10 mouse cellular contexts compared by ENCODE assay signal in genomic region chr6:38809396-38810120, GRCm38 (mm10).
DNase-seq lines count a peak whose midpoint lies in the region; ATAC-seq and TF ChIP-seq lines count a peak whose summit lies in the region.
"Had no signal": no experiment of that assay in that cellular context is flagged by ENCODE, and none has a peak within 500 bp of the region (broad histone marks: within the 10 kb centered on the region; RNA-seq: fewer than 3 reads in every experiment).

No protein-coding gene starts in this region.

- no peak overlapping the region for H3K27ac ChIP-seq in midbrain, embryonic 16.5 days (ENCODE audit: low read length)
- no peak overlapping the region for H3K27ac ChIP-seq in midbrain, embryonic 14.5 days (replicated peaks; ENCODE audit: low read depth, low read length)
- no peak overlapping the region for H3K27ac ChIP-seq in intestine, embryonic 16.5 days (ENCODE audit: low read length)
- H3K27ac ChIP-seq: embryonic facial prominence, embryonic 15.5 days; limb, embryonic 13.5 days; neural tube, embryonic 13.5 days had no signal

- H3K79me2 ChIP-seq in myocyte (ENCODE audit: control insufficient read depth, insufficient read depth) = peaks cover 29% of the 10 kb centered on the region

- peak; percentile 20; the same call in 1 of the 2 replicates for ATAC-seq in midbrain, embryonic 16.5 days
- no peak for ATAC-seq in midbrain, embryonic 14.5 days (ENCODE audit: low FRiP score, low TSS enrichment)
- ATAC-seq in activated CD4-positive, CD25-positive, alpha-beta regulatory T cell, adult 4 months = peak; percentile 48
- ATAC-seq in intestine, embryonic 16.5 days = peak; percentile 61; the same call in 1 of the 2 replicates

- no peak overlapping the region for H3ac ChIP-seq in myocyte (ENCODE audit: control insufficient read depth, insufficient read length)

- TF ChIP-seq POLR2A in myocyte (IDR thresholded peaks at IDR 0.05; ENCODE audit: insufficient read length, low read depth) = no peak

- 63% methylated on average over 10 of the region's 10 CpGs for WGBS in midbrain, embryonic 16.5 days
- 71% methylated on average over 10 of the region's 10 CpGs for WGBS in midbrain, embryonic 14.5 days
- 63% methylated on average over 10 of the region's 10 CpGs for WGBS in intestine, embryonic 16.5 days

- H3K4me1 ChIP-seq in midbrain, embryonic 16.5 days (ENCODE audit: control insufficient read depth, insufficient read depth, low read length) = no peaks in the 10 kb centered on the region
- no peaks in the 10 kb centered on the region for H3K4me1 ChIP-seq in midbrain, embryonic 14.5 days (ENCODE audit: control insufficient read depth, insufficient read depth, low read length)
- peaks cover 8% of the 10 kb centered on the region; the same call in 1 of the 2 replicates for H3K4me1 ChIP-seq in intestine, embryonic 16.5 days (ENCODE audit: control insufficient read depth, insufficient read depth, low read length)

- no peak overlapping the region for H3K4me3 ChIP-seq in midbrain, embryonic 16.5 days (ENCODE audit: low read depth, low read length)
- H3K4me3 ChIP-seq in midbrain, embryonic 14.5 days (replicated peaks; ENCODE audit: low read depth, low read length) = no peak overlapping the region
- H3K4me3 ChIP-seq in intestine, embryonic 16.5 days (ENCODE audit: low read length) = no peak overlapping the region
- no peak overlapping the region for H3K4me3 ChIP-seq in myocyte
- H3K4me3 ChIP-seq: embryonic facial prominence, embryonic 15.5 days; limb, embryonic 13.5 days; neural tube, embryonic 13.5 days had no signal

- H3K4me2 ChIP-seq in midbrain, embryonic 16.5 days (ENCODE audit: low read length) = no peak overlapping the region
- no peak overlapping the region for H3K4me2 ChIP-seq in midbrain, embryonic 14.5 days (ENCODE audit: low read length)
- no peak overlapping the region for H3K4me2 ChIP-seq in intestine, embryonic 16.5 days (ENCODE audit: low read depth, low read length)
- peak overlapping the region; percentile 81 for H3K4me2 ChIP-seq in myocyte (ENCODE audit: low read depth)
- H3K4me2 ChIP-seq: embryonic facial prominence, embryonic 15.5 days; limb, embryonic 13.5 days; neural tube, embryonic 13.5 days had no signal

- H3K9me3 ChIP-seq in midbrain, embryonic 16.5 days (replicated peaks; ENCODE audit: control insufficient read depth, low read length, poor library complexity, severe bottlenecking) = no peaks in the 10 kb centered on the region
- H3K9me3 ChIP-seq in midbrain, embryonic 14.5 days (ENCODE audit: control insufficient read depth, low read length) = no peaks in the 10 kb centered on the region
- no peaks in the 10 kb centered on the region for H3K9me3 ChIP-seq in intestine, embryonic 16.5 days (ENCODE audit: control insufficient read depth, low read length)
- H3K9me3 ChIP-seq: embryonic facial prominence, embryonic 15.5 days; limb, embryonic 13.5 days; neural tube, embryonic 13.5 days had no signal

- H3K36me3 ChIP-seq in midbrain, embryonic 16.5 days (ENCODE audit: control insufficient read depth, insufficient read depth, low read length) = no peaks in the 10 kb centered on the region
- peaks cover 16% of the 10 kb centered on the region for H3K36me3 ChIP-seq in midbrain, embryonic 14.5 days (ENCODE audit: control insufficient read depth, insufficient read depth, low read length)
- no peaks in the 10 kb centered on the region for H3K36me3 ChIP-seq in intestine, embryonic 16.5 days (ENCODE audit: control insufficient read depth, insufficient read depth, low read length)
- no peaks in the 10 kb centered on the region for H3K36me3 ChIP-seq in myocyte (ENCODE audit: control insufficient read depth, insufficient read depth)

- no peak overlapping the region for H3K9ac ChIP-seq in midbrain, embryonic 16.5 days (ENCODE audit: low read depth, low read length)
- H3K9ac ChIP-seq in midbrain, embryonic 14.5 days (replicated peaks; ENCODE audit: low read length) = no peak overlapping the region
- H3K9ac ChIP-seq in intestine, embryonic 16.5 days (ENCODE audit: low read depth, low read length) = no peak overlapping the region
- H3K9ac ChIP-seq: embryonic facial prominence, embryonic 15.5 days; limb, embryonic 13.5 days; neural tube, embryonic 13.5 days had no signal

- DNase-seq in midbrain, embryonic 14.5 days = no peak
- DNase-seq in cerebellum, postnatal 10 days = no peak
- no peak for DNase-seq in cerebellum, postnatal 4 days (ENCODE audit: low spot score in 2 of 2)

- no peaks in the 10 kb centered on the region for H3K27me3 ChIP-seq in midbrain, embryonic 16.5 days (ENCODE audit: control insufficient read depth, insufficient read depth, low read depth, low read length)
- H3K27me3 ChIP-seq in midbrain, embryonic 14.5 days (ENCODE audit: control insufficient read depth, insufficient read depth, low read length) = no peaks in the 10 kb centered on the region
- no peaks in the 10 kb centered on the region for H3K27me3 ChIP-seq in intestine, embryonic 16.5 days (replicated peaks; ENCODE audit: control insufficient read depth, insufficient read depth, low read length)
- no peaks in the 10 kb centered on the region for H3K27me3 ChIP-seq in myocyte (ENCODE audit: control insufficient read depth, insufficient read depth, insufficient read length)
- H3K27me3 ChIP-seq: embryonic facial prominence, embryonic 15.5 days; limb, embryonic 13.5 days; neural tube, embryonic 13.5 days had no signal

TF ChIP-seq in myocyte, 11 proteins besides CTCF, POLR2A, EP300 and RAD21:
- TF ChIP-seq SRF (IDR thresholded peaks at IDR 0.05; ENCODE audit: control insufficient read depth, insufficient read length, low read depth) (no peak), POLR2AphosphoS2 (IDR thresholded peaks at IDR 0.05; ENCODE audit: insufficient read length, low read depth) (no peak), TCF3 (IDR thresholded peaks at IDR 0.05; ENCODE audit: insufficient read length, low read depth) (no peak), CEBPB (IDR thresholded peaks at IDR 0.05; ENCODE audit: insufficient read depth, poor library complexity, severe bottlenecking) (no peak), REST (IDR thresholded peaks at IDR 0.05; ENCODE audit: insufficient read depth, insufficient read length) (no peak), TCF12 (IDR thresholded peaks at IDR 0.05; ENCODE audit: insufficient read depth, poor library complexity, severe bottlenecking) (no peak), USF1 (IDR thresholded peaks at IDR 0.05; ENCODE audit: low read depth) (no peak), E2F4 (IDR thresholded peaks at IDR 0.05; ENCODE audit: insufficient read depth) (no peak), MAX (IDR thresholded peaks at IDR 0.05; ENCODE audit: low read depth) (no peak), MYOD1 (IDR thresholded peaks at IDR 0.05; ENCODE audit: control insufficient read depth in 1 of 3, insufficient read length in 2 of 3, low read depth in 2 of 3) (no peak), MYOG (IDR thresholded peaks at IDR 0.05; ENCODE audit: control insufficient read depth in 1 of 3, insufficient read depth in 1 of 3, insufficient read length in 2 of 3, low read depth in 2 of 3) (no peak)
